Mouse (Mus musculus) neural tube, embryonic 12.5 days (tissue): ENCODE measurements around the gene Olfr488. TPM values are rescaled to one million over a fixed set of nuclear protein-coding genes. Genes with fewer than 3 reads are reported as not detected.
"Not testable (repeated sequence)": the region's sequence is repeated elsewhere in the genome, so short reads cannot be mapped to it uniquely, and the experiment has no call there.

ENCODE experiments used
- ATAC-seq: fragments of 200-750 bp; cut with Nextera tagmentation; 2 replicates; pipeline ENCODE4 v1.8.0; 2017; ENCODE audit warnings: low read depth, mild to moderate bottlenecking, moderate TSS enrichment, moderate library complexity; ENCODE audit not compliant: low FRiP score
- H3K27ac ChIP-seq: fragments of 300-500 bp; sonication (generic); 2 replicates; pipeline ENCODE4 v1.5.1; 2016
- H3K27me3 ChIP-seq: fragments of 300-500 bp; sonication (generic); replicated peaks from 2 replicates; pipeline ENCODE4 v1.6.1; 2016; ENCODE audit warnings: mild to moderate bottlenecking
- H3K36me3 ChIP-seq: fragments of 300-500 bp; sonication (generic); 2 replicates; pipeline ENCODE4 v1.6.1; 2016; ENCODE audit warnings: mild to moderate bottlenecking
- H3K4me1 ChIP-seq: fragments of 300-500 bp; sonication (generic); 2 replicates; pipeline ENCODE4 v1.6.1; 2016
- H3K4me2 ChIP-seq: fragments of 300-500 bp; sonication (generic); replicated peaks from 2 replicates; pipeline ENCODE4 v1.6.1; 2016; ENCODE audit warnings: mild to moderate bottlenecking
- H3K4me3 ChIP-seq: fragments of 300-500 bp; sonication (generic); 2 replicates; pipeline ENCODE4 v1.5.1; 2016
- H3K9ac ChIP-seq: fragments of 300-500 bp; sonication (generic); 2 replicates; pipeline ENCODE4 v1.6.1; 2016; ENCODE audit warnings: mild to moderate bottlenecking
- H3K9me3 ChIP-seq: fragments of 300-500 bp; sonication (generic); 2 replicates; pipeline ENCODE4 v1.6.1; 2016; ENCODE audit warnings: mild to moderate bottlenecking
- WGBS: fragments of 180-500 bp; shearing (Covaris S2); methylation state at CpG from one replicate; pipeline ENCODE4 v1.1.7; 2016; 5-methylcytosine and 5-hydroxymethylcytosine counted together
- polyA plus RNA-seq: library from polyadenylated mRNA; unstranded; fragments of >200 nt; fragmentation: Nextera tagmentation; extraction: Ambion mirVana; gene quantifications from 2 replicates; pipeline ENCODE4 v1.2.1, GENCODE M21; 2016

The Olfr488 gene
- polyA plus RNA-seq, result not detected in 2 replicates

- H3K36me3 ChIP-seq, result no peaks in the 10 kb centered on the region
Measured at GRCm38 (mm10) chr7:108258247-108258646, at the start of gene Olfr488. Olfr488 (minus strand) TSS chr7:108258347.

DNA sequence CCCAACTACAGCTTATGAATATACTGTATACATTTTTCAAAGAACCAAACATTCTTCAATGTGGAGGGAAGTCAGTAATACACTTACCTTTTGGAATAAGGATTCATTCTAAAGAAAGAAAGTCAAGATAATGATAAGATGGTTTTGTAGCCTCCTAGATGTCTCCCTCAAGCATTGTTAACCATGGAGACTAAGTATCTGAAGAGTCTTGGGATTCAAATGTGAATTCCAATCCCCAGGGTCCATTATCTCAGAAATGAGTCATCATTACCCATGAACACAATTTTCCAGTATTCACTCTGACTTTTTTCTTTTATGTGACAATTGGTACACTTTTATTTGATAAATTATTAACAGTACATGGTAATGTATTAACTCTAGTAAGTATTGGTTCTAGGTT lies 30.7 kb upstream of the Olfr488 start, which contains the start of gene Olfr490:
Gene Olfr490, minus strand, starts transcription at position 101 of the 400 bp plus-strand sequence.
- ATAC-seq, result no peak
- Histone ChIP-seq H3K9ac (no peak within 1 kb of the TSS), H3K27ac (no peak within 1 kb of the TSS)

More at GRCm38 (mm10) chr7:108258247-108258646, at the start of gene Olfr488:
- no peak within 1 kb of the TSS for H3K4me3 ChIP-seq
- no peak within 1 kb of the TSS for H3K27ac ChIP-seq
- no peak within 1 kb of the TSS for H3K4me2 ChIP-seq
- no peak within 1 kb of the TSS for H3K9ac ChIP-seq
- no peaks in the 10 kb centered on the region for H3K27me3 ChIP-seq
- no peaks in the 10 kb centered on the region for H3K4me1 ChIP-seq
- no peaks in the 10 kb centered on the region for H3K9me3 ChIP-seq
- no peak for ATAC-seq

DNA sequence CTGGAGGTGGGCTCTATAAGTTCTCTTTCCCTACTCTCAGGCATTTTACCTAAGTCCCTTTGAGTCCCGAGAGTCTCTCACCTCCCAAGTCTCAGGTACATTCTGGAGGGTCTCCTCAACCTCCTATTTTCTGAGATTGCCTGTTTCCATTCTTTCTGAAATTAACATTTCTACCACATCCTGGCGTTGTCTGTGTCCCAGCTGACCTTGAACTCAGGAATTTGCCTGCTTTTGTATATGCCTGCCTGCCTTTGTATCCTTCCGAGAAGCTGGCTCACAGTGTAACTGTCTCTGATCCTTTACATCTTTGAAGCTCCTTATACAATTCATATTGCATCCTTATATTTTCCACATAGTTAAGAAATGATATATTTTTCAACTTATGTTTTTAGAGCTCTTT lies 24.6 kb downstream of the Olfr488 start:
- Histone ChIP-seq H3K4me3 (no peak overlapping the region), H3K9me3 (no peaks in the 10 kb centered on the region), H3K36me3 (no peaks in the 10 kb centered on the region), H3K27me3 (no peaks in the 10 kb centered on the region), H3K9ac (no peak overlapping the region), H3K4me1 (no peaks in the 10 kb centered on the region), H3K4me2 (no peak overlapping the region), H3K27ac (no peak overlapping the region)
- WGBS, result 83% methylated on average over 3 of the region's 3 CpGs
- no peak for ATAC-seq

More for the DNA sequence above, 30.7 kb upstream of the Olfr488 start, which contains the start of gene Olfr490:
- Histone ChIP-seq H3K4me3 (no peak within 1 kb of the TSS), H3K36me3 (no peaks in the 10 kb centered on the region), H3K27me3 (no peaks in the 10 kb centered on the region), H3K9me3 (no peaks in the 10 kb centered on the region), H3K4me1 (no peaks in the 10 kb centered on the region), H3K4me2 (no peak within 1 kb of the TSS)

- H3K4me2 ChIP-seq, H3K9me3 ChIP-seq, H3K27me3 ChIP-seq, H3K4me3 ChIP-seq, H3K27ac ChIP-seq, H3K36me3 ChIP-seq, H3K9ac ChIP-seq, H3K4me1 ChIP-seq, ATAC-seq: not testable (repeated sequence)
Measured at GRCm38 (mm10) chr7:108214536-108214935, 43.6 kb downstream of the Olfr488 start, which contains the start of gene Olfr487. Olfr487 (minus strand) TSS chr7:108214636.

Other genes starting within 250 kb of the Olfr488 start
- not detected in 2 replicates for gene Olfr478, start 224.4 kb downstream of the Olfr488 start, polyA plus RNA-seq
- gene Olfr479, start 207.7 kb downstream of the Olfr488 start, polyA plus RNA-seq, result not detected in 2 replicates
- gene Olfr480, start 191.0 kb downstream of the Olfr488 start, polyA plus RNA-seq, result not detected in 2 replicates
- not detected in 2 replicates for gene Olfr481, start 178.5 kb downstream of the Olfr488 start, polyA plus RNA-seq
- gene Olfr482, start 160.8 kb downstream of the Olfr488 start, polyA plus RNA-seq, result 0.14 TPM in 1 of 2 replicates, not detected in the other
- not detected in 2 replicates for gene Olfr483, start 157.5 kb downstream of the Olfr488 start, polyA plus RNA-seq
- not detected in 2 replicates for gene Olfr484, start 130.9 kb downstream of the Olfr488 start, polyA plus RNA-seq
- gene Olfr485, start 98.5 kb downstream of the Olfr488 start, polyA plus RNA-seq, result not detected in 2 replicates
- not detected in 2 replicates for gene Olfr486, start 85.6 kb downstream of the Olfr488 start, polyA plus RNA-seq
- gene Olfr487, start 43.7 kb downstream of the Olfr488 start, polyA plus RNA-seq, result not detected in 2 replicates
- not detected in 2 replicates for gene Olfr490, start 30.6 kb upstream of the Olfr488 start, polyA plus RNA-seq
- gene Olfr491, start 55.1 kb upstream of the Olfr488 start, polyA plus RNA-seq, result not detected in 2 replicates
- not detected in 2 replicates for gene Olfr492, start 65.3 kb upstream of the Olfr488 start, polyA plus RNA-seq
- gene Olfr493, start 88.6 kb upstream of the Olfr488 start, polyA plus RNA-seq, result not detected in 2 replicates
- gene Olfr494, start 107.0 kb upstream of the Olfr488 start, polyA plus RNA-seq, result not detected in 2 replicates
- gene Olfr495, start 134.8 kb upstream of the Olfr488 start, polyA plus RNA-seq, result not detected in 2 replicates
- not detected in 2 replicates for gene Olfr497, start 162.1 kb upstream of the Olfr488 start, polyA plus RNA-seq
- not detected in 2 replicates for gene Olfr498, start 207.0 kb upstream of the Olfr488 start, polyA plus RNA-seq